Mouse (Mus musculus) CH12.LX (cell line): ENCODE data around the gene Tlk2.
"Not testable (repeated sequence)": the region's sequence is repeated elsewhere in the genome, so short reads cannot be mapped to it uniquely, and the experiment has no call there.

Experiments
- CHD2 ChIP-seq: IDR thresholded peaks from 2 replicates; pipeline ENCODE4 v1.6.1; 2011; ENCODE audit warnings: low read length, improper control_type of control experiment
- CTCF ChIP-seq, 2 experiments: IDR thresholded peaks in 1 of 2; conservative IDR thresholded peaks in 1 of 2; 2 replicates each; pipeline ENCODE4 v1.5.1; 2011 to 2012; ENCODE audit warnings: low read depth in 2 of 2, low read length in 2 of 2, improper control_type of control experiment in 1 of 2, inconsistent platforms in 1 of 2, mild to moderate bottlenecking in 1 of 2, moderate library complexity in 1 of 2
- E2F4 ChIP-seq: IDR thresholded peaks from 2 replicates; pipeline ENCODE4 v1.6.1; 2011; ENCODE audit warnings: low read depth, low read length, improper control_type of control experiment; ENCODE audit not compliant: insufficient replicate concordance
- ELF1 ChIP-seq: IDR thresholded peaks from 2 replicates; pipeline ENCODE4 v1.6.1; 2014; ENCODE audit warnings: low read depth, mild to moderate bottlenecking, inconsistent platforms, low read length, improper control_type of control experiment
- ETS1 ChIP-seq: conservative IDR thresholded peaks from 2 replicates; pipeline ENCODE4 v1.6.1; 2012; ENCODE audit warnings: low read depth, mild to moderate bottlenecking, inconsistent platforms, low read length, improper control_type of control experiment, moderate library complexity
- IRF4 ChIP-seq: IDR thresholded peaks from 2 replicates; pipeline ENCODE4 v1.6.1; 2014; ENCODE audit warnings: low read depth, mild to moderate bottlenecking, inconsistent platforms, low read length, improper control_type of control experiment
- JUND ChIP-seq: conservative IDR thresholded peaks from 2 replicates; pipeline ENCODE4 v1.6.1; 2011; ENCODE audit warnings: low read depth, low read length, improper control_type of control experiment
- MAZ ChIP-seq: IDR thresholded peaks from 2 replicates; pipeline ENCODE4 v1.6.1; 2012; ENCODE audit warnings: low read depth, mild to moderate bottlenecking, inconsistent platforms, low read length, improper control_type of control experiment, moderate library complexity
- MXI1 ChIP-seq: IDR thresholded peaks from 2 replicates; pipeline ENCODE4 v1.6.1; 2011; ENCODE audit warnings: mild to moderate bottlenecking, low read depth, low read length, improper control_type of control experiment
- MYC ChIP-seq: IDR thresholded peaks from 2 replicates; pipeline ENCODE4 v1.6.1; 2011; ENCODE audit warnings: low read depth, mild to moderate bottlenecking, improper control_type of control experiment, low read length
- POLR2A ChIP-seq: IDR thresholded peaks from 2 replicates; pipeline ENCODE4 v1.6.1; 2011; ENCODE audit warnings: low read depth, mild to moderate bottlenecking, improper control_type of control experiment, low read length
- POLR2AphosphoS2 ChIP-seq: IDR thresholded peaks from 2 replicates; pipeline ENCODE4 v1.6.1; 2011; ENCODE audit warnings: low read depth, low read length, improper control_type of control experiment
- RAD21 ChIP-seq: IDR thresholded peaks from 2 replicates; pipeline ENCODE4 v1.6.1; 2011; ENCODE audit warnings: low read depth, mild to moderate bottlenecking, low read length, improper control_type of control experiment, moderate library complexity
- USF1 ChIP-seq: IDR thresholded peaks from 2 replicates; pipeline ENCODE4 v1.6.1; 2014; ENCODE audit warnings: low read depth, mild to moderate bottlenecking, inconsistent platforms, low read length, improper control_type of control experiment

- not testable (repeated sequence) for TF ChIP-seq IRF4; CTCF (conservative IDR thresholded peaks at IDR 0.05 in 1 of 2, IDR thresholded peaks at IDR 0.05 in 1 of 2; ENCODE audit: low read depth in 2 of 2, low read length in 2 of 2); MYC; RAD21; MAZ; JUND; POLR2A; E2F4; USF1; CHD2; POLR2AphosphoS2; ELF1; ETS1; MXI1
These were observed 41.4 kb upstream of the Tlk2 start for GRCm38 (mm10) chr11:105137255-105137654.
